Mouse (Mus musculus) hematopoietic stem cell, adult 5-6 weeks (primary cell): Measurements from ENCODE around the gene Sh3tc1. TPM values are rescaled to one million over a fixed set of nuclear protein-coding genes. Genes with fewer than 3 reads are reported as not detected.

Source experiments
- total RNA-seq: library from RNA; stranded (forward); fragments of 172-1452, 232-1000 nt; gene quantifications from 2 replicates; pipeline ENCODE4 v1.2.3, GENCODE M21; 2017

The Sh3tc1 gene
- total RNA-seq, 1 experiment from 2014 or later: 1.9 TPM

Other genes starting within 250 kb of the Sh3tc1 start
- not detected in 2 replicates for gene Cpz, start 214.3 kb downstream of the Sh3tc1 start, total RNA-seq
- gene Trmt44, start 164.9 kb downstream of the Sh3tc1 start, total RNA-seq: 4.4 and 14.6 TPM in 2 replicates
- gene Acox3, start 156.9 kb downstream of the Sh3tc1 start, total RNA-seq: 16.3 and 24.4 TPM in 2 replicates
- not detected in 2 replicates for gene Htra3, start 60.2 kb downstream of the Sh3tc1 start, total RNA-seq
- gene Ablim2, start 17.9 kb upstream of the Sh3tc1 start, total RNA-seq: 3.7 TPM in 1 of 2 replicates, not detected in the other
- gene Afap1, start 153.3 kb upstream of the Sh3tc1 start, total RNA-seq: 1.6 and 2.6 TPM in 2 replicates